Mouse (Mus musculus): Measurements from ENCODE around the gene Rfx8. TPM values are rescaled to one million over a fixed set of nuclear protein-coding genes. Genes with fewer than 3 reads are reported as not detected.
A peak's percentile ranks its signal among the peaks of the same experiment; 100 is the strongest.

The Rfx8 gene
- total and polyA plus RNA-seq, 2 experiments from 2014 or later: 0.28 to 0.66 TPM

DNA sequence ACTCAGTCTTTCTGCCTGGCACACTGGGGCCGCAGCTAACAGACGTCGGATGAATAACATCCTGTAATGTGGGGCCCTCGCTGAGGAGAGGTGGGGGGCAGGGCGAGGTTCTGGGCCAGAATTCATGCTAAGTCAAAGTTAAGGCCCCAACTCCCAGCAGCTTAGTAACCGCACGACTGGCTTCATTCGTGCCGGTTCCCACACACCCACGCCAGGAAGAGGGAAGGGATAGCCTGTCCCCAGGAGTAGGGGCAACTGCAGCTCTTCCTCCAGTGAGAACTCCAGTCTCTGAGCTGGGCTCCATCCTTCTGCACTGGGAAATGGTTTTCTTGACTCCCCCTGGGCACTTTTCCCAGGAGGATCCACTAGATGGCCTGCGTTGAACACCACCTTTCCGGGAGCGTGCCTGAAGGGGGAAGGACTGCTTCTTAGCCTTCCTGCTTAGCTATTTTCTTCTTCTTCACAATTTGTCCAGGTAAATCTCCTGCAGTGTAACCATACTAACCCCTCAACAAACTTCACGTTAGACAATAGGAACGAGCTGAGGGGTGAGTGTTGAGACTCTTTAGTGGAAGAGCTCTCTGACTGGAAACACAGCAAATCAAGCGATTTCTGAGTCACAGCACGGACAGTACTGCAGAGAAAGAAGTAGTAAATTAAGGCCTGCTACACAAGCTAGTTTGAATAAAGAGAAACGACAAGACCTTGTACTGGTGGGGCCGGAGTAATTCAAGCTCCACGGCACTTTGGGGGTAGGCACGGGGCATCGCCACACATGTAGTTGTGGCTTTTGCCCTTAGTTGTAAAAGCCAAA lies 40.6 kb upstream of the Rfx8 start:
- WGBS: 7% methylated on average over 22 of the region's 22 CpGs
- Histone ChIP-seq H3K9me3 (ENCODE audit: low read length) (no peaks in the 10 kb centered on the region), H3K4me2 (ENCODE audit: low read depth, low read length, poor library complexity, severe bottlenecking) (peak overlapping the region; percentile 24), H3K36me3 (ENCODE audit: insufficient read depth, low read length) (no peaks in the 10 kb centered on the region), H3K4me1 (ENCODE audit: insufficient read depth, low read length) (no peaks in the 10 kb centered on the region), H3K27me3 (ENCODE audit: insufficient read depth, low read length) (no peaks in the 10 kb centered on the region), H3K9ac (replicated peaks; ENCODE audit: low read length, poor library complexity, severe bottlenecking) (no peak overlapping the region), H3K27ac (ENCODE audit: low read depth, low read length) (peak overlapping the region; percentile 55), H3K4me3 (ENCODE audit: low read depth, low read length) (no peak overlapping the region)
- ATAC-seq (ENCODE audit: low FRiP score): peak; percentile 59; the same call in 1 of the 2 replicates
- peak; percentile 76 for TF ChIP-seq CTCF (IDR thresholded peaks at IDR 0.05)
- DNase-seq (ENCODE audit: low spot score): peak; percentile 83

DNA sequence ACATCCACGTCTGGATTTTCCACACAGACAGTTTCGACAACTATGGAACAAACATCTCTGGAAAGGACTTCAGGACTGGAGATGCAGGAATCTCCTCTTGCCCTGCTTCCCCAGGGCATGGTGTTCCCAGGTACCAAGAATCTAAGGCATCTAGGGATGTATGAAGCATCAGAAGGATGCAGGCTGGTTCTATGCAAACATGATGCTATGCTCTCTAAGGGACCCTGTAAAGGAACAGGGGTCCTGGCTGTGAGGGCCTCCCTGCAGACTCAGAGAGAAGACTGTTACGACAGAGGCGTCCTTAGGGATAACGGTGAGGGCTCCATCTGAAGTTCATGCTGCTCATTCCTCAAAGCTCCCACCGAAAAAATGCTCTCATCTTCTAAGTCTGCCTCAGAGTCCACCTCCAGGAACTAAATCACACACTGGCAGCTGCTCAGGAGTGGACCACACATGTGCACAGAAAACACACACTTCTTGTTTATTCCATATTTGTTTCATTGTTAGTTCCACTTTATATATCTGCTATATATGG lies 39.5 kb upstream of the Rfx8 start:
- DNase-seq (ENCODE audit: low spot score): no peak
- 77% methylated on average over 6 of the region's 6 CpGs for WGBS
- Histone ChIP-seq H3K4me3 (ENCODE audit: low read depth, low read length) (no peak overlapping the region), H3K4me2 (ENCODE audit: low read depth, low read length, poor library complexity, severe bottlenecking) (no peak overlapping the region), H3K9ac (replicated peaks; ENCODE audit: low read length, poor library complexity, severe bottlenecking) (no peak overlapping the region), H3K27ac (ENCODE audit: low read depth, low read length) (no peak overlapping the region), H3K27me3 (ENCODE audit: insufficient read depth, low read length) (no peaks in the 10 kb centered on the region), H3K4me1 (ENCODE audit: insufficient read depth, low read length) (no peaks in the 10 kb centered on the region), H3K36me3 (ENCODE audit: insufficient read depth, low read length) (no peaks in the 10 kb centered on the region), H3K9me3 (ENCODE audit: low read length) (no peaks in the 10 kb centered on the region)
- no peak for TF ChIP-seq CTCF (IDR thresholded peaks at IDR 0.05)
- no peak for ATAC-seq (ENCODE audit: low FRiP score)

DNA sequence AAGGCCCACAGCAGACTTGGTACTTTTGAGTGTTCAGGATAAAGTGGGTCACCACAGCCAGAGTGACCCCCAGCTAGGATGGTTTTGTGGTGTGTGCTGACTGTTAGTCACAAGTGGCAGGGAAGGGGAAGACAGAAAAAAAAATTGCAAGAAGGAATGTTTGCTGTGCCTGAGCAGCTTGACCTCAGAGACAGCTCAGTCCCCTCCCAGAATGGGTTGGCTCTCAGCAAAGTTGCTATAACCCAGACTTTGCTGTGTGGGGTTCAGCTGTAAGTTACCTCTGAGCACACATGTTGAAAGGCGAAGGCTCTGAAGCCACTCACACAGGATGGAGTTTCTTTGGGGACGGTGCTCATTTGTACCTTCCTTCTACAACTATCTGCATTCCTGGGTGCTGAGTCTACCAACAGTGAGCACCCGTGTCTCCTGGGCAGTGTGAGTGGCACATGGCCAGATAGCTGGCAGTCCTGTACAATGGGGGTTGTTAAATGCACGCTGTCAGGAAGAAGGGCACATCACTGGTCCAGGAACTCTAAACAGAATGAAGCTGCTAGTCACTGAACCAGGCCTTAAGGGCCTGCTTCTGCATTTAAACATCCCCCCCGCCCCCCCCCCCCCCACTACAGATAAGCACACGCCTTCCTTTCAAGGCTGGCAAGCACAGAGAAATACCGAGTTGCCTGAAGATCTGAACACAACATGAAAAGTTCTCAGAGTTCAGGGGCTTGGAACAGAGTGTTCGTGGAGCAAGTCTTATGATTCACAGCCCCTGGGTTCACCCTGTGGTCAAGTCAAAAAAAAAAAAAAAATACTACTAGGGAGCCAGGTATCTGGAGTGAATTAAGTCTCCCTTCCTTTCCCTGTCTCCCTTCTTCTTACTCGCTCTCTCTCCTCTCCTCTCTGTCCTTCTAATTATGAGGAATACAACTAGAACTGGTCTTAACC lies 38.7 kb upstream of the Rfx8 start:
- H3K27ac ChIP-seq (ENCODE audit: low read depth, low read length): no peak overlapping the region
- no peak overlapping the region for H3K4me2 ChIP-seq (ENCODE audit: low read depth, low read length, poor library complexity, severe bottlenecking)
- ATAC-seq (ENCODE audit: low FRiP score) (no peak), DNase-seq (ENCODE audit: low spot score) (no peak)
- H3K9ac ChIP-seq (replicated peaks; ENCODE audit: low read length, poor library complexity, severe bottlenecking): no peak overlapping the region
- TF ChIP-seq CTCF (IDR thresholded peaks at IDR 0.05): no peak
- H3K27me3 ChIP-seq (ENCODE audit: insufficient read depth, low read length): no peaks in the 10 kb centered on the region
- WGBS: 61% methylated on average over 9 of the region's 9 CpGs
- H3K9me3 ChIP-seq (ENCODE audit: low read length): no peaks in the 10 kb centered on the region
- H3K4me3 ChIP-seq (ENCODE audit: low read depth, low read length): no peak overlapping the region
- no peaks in the 10 kb centered on the region for H3K4me1 ChIP-seq (ENCODE audit: insufficient read depth, low read length)
- H3K36me3 ChIP-seq (ENCODE audit: insufficient read depth, low read length): no peaks in the 10 kb centered on the region

DNA sequence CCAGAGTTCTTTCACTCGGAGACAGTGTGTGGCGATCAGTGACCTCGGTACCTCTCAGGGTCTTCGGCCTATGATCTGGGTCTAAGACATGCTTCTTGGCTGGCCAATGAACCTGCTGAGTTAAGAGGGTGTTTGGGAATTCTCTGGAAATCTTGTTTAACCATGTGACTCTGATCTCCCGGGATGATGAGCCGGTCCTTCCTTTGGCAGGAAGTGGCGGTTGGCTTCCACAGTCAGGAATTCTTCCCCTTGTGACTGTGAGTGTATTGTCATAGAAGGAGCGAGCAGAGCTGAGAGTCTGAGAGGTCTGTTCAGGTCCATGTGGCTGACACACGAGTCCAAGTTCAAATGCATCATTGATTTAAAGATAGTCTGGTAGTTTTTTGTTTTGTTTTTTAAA lies 37.4 kb upstream of the Rfx8 start:
- WGBS: 75% methylated on average over 9 of the region's 9 CpGs
- no peak overlapping the region for H3K4me2 ChIP-seq (ENCODE audit: low read depth, low read length, poor library complexity, severe bottlenecking)
- no peaks in the 10 kb centered on the region for H3K4me1 ChIP-seq (ENCODE audit: insufficient read depth, low read length)
- peak; percentile 15 for DNase-seq (ENCODE audit: low spot score)
- H3K27me3 ChIP-seq (ENCODE audit: insufficient read depth, low read length): no peaks in the 10 kb centered on the region
- H3K9me3 ChIP-seq (ENCODE audit: low read length): no peaks in the 10 kb centered on the region
- no peak overlapping the region for H3K4me3 ChIP-seq (ENCODE audit: low read depth, low read length)
- H3K9ac ChIP-seq (replicated peaks; ENCODE audit: low read length, poor library complexity, severe bottlenecking): no peak overlapping the region
- no peaks in the 10 kb centered on the region for H3K36me3 ChIP-seq (ENCODE audit: insufficient read depth, low read length)
- ATAC-seq (ENCODE audit: low FRiP score): no peak
- H3K27ac ChIP-seq (ENCODE audit: low read depth, low read length): no peak overlapping the region
- TF ChIP-seq CTCF (IDR thresholded peaks at IDR 0.05): no peak

DNA sequence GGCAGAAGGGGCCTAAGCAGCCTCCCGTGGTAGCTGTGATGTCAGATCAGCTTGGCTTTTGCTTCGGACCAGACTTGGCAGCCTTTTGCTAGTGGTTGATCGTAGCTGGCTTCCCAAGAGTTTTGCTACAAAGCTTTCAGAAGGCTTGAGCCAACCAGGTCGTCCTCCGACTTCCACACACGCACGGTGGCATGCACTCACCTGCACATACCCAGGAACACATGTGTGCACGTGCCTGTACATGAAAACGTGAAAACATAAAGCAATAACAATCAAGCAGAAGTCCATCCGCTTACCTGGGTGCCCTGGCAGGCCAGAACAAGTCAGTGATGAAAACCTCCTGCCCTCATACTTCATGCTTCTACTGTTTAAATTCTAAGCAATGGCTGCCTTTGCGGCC lies 36.2 kb upstream of the Rfx8 start:
- Histone ChIP-seq H3K27me3 (ENCODE audit: insufficient read depth, low read length) (no peaks in the 10 kb centered on the region), H3K27ac (ENCODE audit: low read depth, low read length) (no peak overlapping the region), H3K9ac (replicated peaks; ENCODE audit: low read length, poor library complexity, severe bottlenecking) (no peak overlapping the region), H3K4me2 (ENCODE audit: low read depth, low read length, poor library complexity, severe bottlenecking) (no peak overlapping the region), H3K4me1 (ENCODE audit: insufficient read depth, low read length) (no peaks in the 10 kb centered on the region), H3K4me3 (ENCODE audit: low read depth, low read length) (no peak overlapping the region), H3K36me3 (ENCODE audit: insufficient read depth, low read length) (no peaks in the 10 kb centered on the region), H3K9me3 (ENCODE audit: low read length) (no peaks in the 10 kb centered on the region)
- TF ChIP-seq CTCF (IDR thresholded peaks at IDR 0.05): no peak
- WGBS: 85% methylated on average over 11 of the region's 11 CpGs
- ATAC-seq (ENCODE audit: low FRiP score) (no peak), DNase-seq (ENCODE audit: low spot score) (no peak)

Data from midbrain, postnatal 0 days (tissue).